ENCODE assay signal across 8 mouse cellular contexts in the genomic region with DNA sequence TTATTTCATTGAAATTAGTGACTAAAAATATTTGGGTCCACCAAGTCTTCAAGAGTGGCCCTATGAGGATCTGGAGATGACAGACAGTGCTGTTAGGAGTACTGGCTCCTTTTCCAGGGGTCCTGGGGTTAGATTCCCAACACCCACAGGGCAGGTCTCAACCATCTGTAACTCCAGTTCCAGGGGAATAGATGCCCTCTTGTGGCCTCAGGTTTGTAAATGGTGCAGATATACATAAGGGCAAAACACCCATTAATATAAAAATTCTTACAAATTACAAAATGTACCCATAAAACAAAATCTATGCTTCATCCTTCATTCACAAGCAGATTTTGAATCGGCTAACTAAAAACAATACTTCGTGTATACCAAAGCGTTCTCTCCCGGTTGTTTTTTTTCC. TPM values are rescaled to one million over a fixed set of nuclear protein-coding genes. Genes with fewer than 3 reads are reported as not detected.
DNase-seq lines count a peak whose midpoint lies in the region; ATAC-seq and TF ChIP-seq lines count a peak whose summit lies in the region.

No protein-coding gene starts in this region.

- in situ Hi-C loops in ES-E14 (cut with MboI; ENCODE audit: low sequenced_read_pairs in 2 of 2, unreplicated experiment in 2 of 2) = loop anchor here in 1 of 2 experiments (25.0 kb wide), 1 partner anchor 472 kb away; the partner anchor contains the start of gene Fibin

- peak overlapping the region; percentile 97 for H3K4me3 ChIP-seq in heart, embryonic 15.5 days
- H3K4me3 ChIP-seq in ES-E14 (ENCODE audit: insufficient read depth in 1 of 2, low read depth in 1 of 2, low read length in 2 of 2, poor library complexity in 1 of 2, severe bottlenecking in 1 of 2) = peak overlapping the region; percentile 93 to 96
- H3K4me3 ChIP-seq in forebrain, embryonic 16.5 days (replicated peaks; ENCODE audit: low read length) = peak overlapping the region; percentile 98
- peak overlapping the region; percentile 86 for H3K4me3 ChIP-seq in midbrain, embryonic 10.5 days

- no peak for ATAC-seq in heart, embryonic 15.5 days (replicated peaks; ENCODE audit: insufficient number of reproducible peaks, insufficient read depth, low FRiP score, low read depth)
- ATAC-seq in forebrain, embryonic 16.5 days = no peak

- H3K27me3 ChIP-seq in heart, embryonic 15.5 days = no peaks in the 10 kb centered on the region
- no peaks in the 10 kb centered on the region for H3K27me3 ChIP-seq in forebrain, embryonic 16.5 days (replicated peaks; ENCODE audit: control insufficient read depth, insufficient read depth, low read length)
- H3K27me3 ChIP-seq in midbrain, embryonic 10.5 days (ENCODE audit: low read depth, poor library complexity, severe bottlenecking) = no peaks in the 10 kb centered on the region

- H3K9me3 ChIP-seq in heart, embryonic 15.5 days (replicated peaks) = no peaks in the 10 kb centered on the region
- no peaks in the 10 kb centered on the region for H3K9me3 ChIP-seq in ES-E14 (ENCODE audit: control insufficient read depth, insufficient read depth, low read depth, low read length)
- H3K9me3 ChIP-seq in forebrain, embryonic 16.5 days (ENCODE audit: control insufficient read depth, low read length) = no peaks in the 10 kb centered on the region
- 0 out of 2 replicates have a peak, but pooled peaks cover 5% of the 10 kb centered on the region for H3K9me3 ChIP-seq in midbrain, embryonic 10.5 days (replicated peaks)

- peak overlapping the region; percentile 64 for H3K4me2 ChIP-seq in heart, embryonic 15.5 days
- H3K4me2 ChIP-seq in forebrain, embryonic 16.5 days (ENCODE audit: low read length) = peak overlapping the region; percentile 52

- H3K4me1 ChIP-seq in heart, embryonic 15.5 days (replicated peaks) = peaks cover 18% of the 10 kb centered on the region
- H3K4me1 ChIP-seq in ES-E14 (ENCODE audit: control insufficient read depth in 2 of 2, insufficient read depth in 2 of 2, low read length in 2 of 2, poor library complexity in 1 of 2) = no peaks in the 10 kb centered on the region
- peaks cover 13% of the 10 kb centered on the region for H3K4me1 ChIP-seq in forebrain, embryonic 16.5 days (replicated peaks; ENCODE audit: control insufficient read depth, insufficient read depth, low read length)
- H3K4me1 ChIP-seq in midbrain, embryonic 10.5 days = peaks cover 14% of the 10 kb centered on the region

- WGBS in heart, embryonic 15.5 days = 28% methylated on average over 4 of the region's 4 CpGs
- 37% methylated on average over 4 of the region's 4 CpGs for WGBS in forebrain, embryonic 16.5 days
- 37% methylated on average over 4 of the region's 4 CpGs for WGBS in midbrain, embryonic 10.5 days

- H3K36me3 ChIP-seq in heart, embryonic 15.5 days = peaks cover 10% of the 10 kb centered on the region
- H3K36me3 ChIP-seq in ES-E14 (ENCODE audit: control insufficient read depth, insufficient read depth, low read length, poor library complexity, severe bottlenecking) = peaks cover 2% of the 10 kb centered on the region; the same call in 1 of the 2 replicates
- H3K36me3 ChIP-seq in forebrain, embryonic 16.5 days (ENCODE audit: control insufficient read depth, insufficient read depth) = peaks cover 7% of the 10 kb centered on the region
- H3K36me3 ChIP-seq in midbrain, embryonic 10.5 days = peaks cover 11% of the 10 kb centered on the region

- H3K9ac ChIP-seq in heart, embryonic 15.5 days = peak overlapping the region; percentile 99
- H3K9ac ChIP-seq in ES-E14 (ENCODE audit: insufficient read depth, low read depth, low read length, poor library complexity, severe bottlenecking) = peak overlapping the region; percentile 88; the same call in 1 of the 2 replicates
- H3K9ac ChIP-seq in forebrain, embryonic 16.5 days (replicated peaks; ENCODE audit: low read depth, low read length) = peak overlapping the region; percentile 97

- no peak for DNase-seq in heart, adult 8-10 months (ENCODE audit: low spot score)
- no peak for DNase-seq in ES-E14 (ENCODE audit: low read depth, low spot score)
- no peak for DNase-seq in midbrain, embryonic 10.5 days (ENCODE audit: low spot score)
- DNase-seq in left cerebral cortex, adult 11 months (ENCODE audit: low spot score) = no peak
- DNase-seq in ovary, postnatal 36 days (ENCODE audit: low spot score) = no peak
- DNase-seq in layer of hippocampus, adult 18-20 months (ENCODE audit: low spot score in 2 of 2) = no peak

- H3K27ac ChIP-seq in heart, embryonic 15.5 days = peak overlapping the region; percentile 92; the same call in 1 of the 2 replicates
- H3K27ac ChIP-seq in ES-E14 (ENCODE audit: insufficient read depth, low read depth, low read length, poor library complexity, severe bottlenecking) = no peak overlapping the region
- no peak overlapping the region for H3K27ac ChIP-seq in forebrain, embryonic 16.5 days (ENCODE audit: low read length)
- H3K27ac ChIP-seq in midbrain, embryonic 10.5 days (replicated peaks) = peak overlapping the region; percentile 97

TF ChIP-seq in ES-E14, 5 proteins besides CTCF, POLR2A, EP300 and RAD21:
- TF ChIP-seq ZC3H11A (IDR thresholded peaks at IDR 0.05; ENCODE audit: borderline replicate concordance, low read depth, low read length) = no peak
- no peak for TF ChIP-seq MAFK (IDR thresholded peaks at IDR 0.05; ENCODE audit: insufficient read depth, low read depth, low read length)
- TF ChIP-seq HCFC1 (IDR thresholded peaks at IDR 0.05; ENCODE audit: borderline replicate concordance, insufficient read depth, low read length) = no peak
- TF ChIP-seq ZNF384 (IDR thresholded peaks at IDR 0.05; ENCODE audit: low read depth, low read length) = no peak
- TF ChIP-seq CHD2 (IDR thresholded peaks at IDR 0.05; ENCODE audit: low read depth, low read length) = no peak

RNA-seq across cellular contexts. Expression of gene Lin7c, which starts 0.6 kb away (rescaled TPM):
- polyA plus RNA-seq in heart, embryonic 15.5 days (2015; fragmentation: Nextera tagmentation; extraction: Ambion mirVana) = 37.3 and 37.7 TPM in 2 replicates
- 10 to 100 TPM; 41.5 to 45.6 (median 43.7) TPM for total RNA-seq in heart, adult 8-10 months (2022)
- 64.7 and 71.8 TPM in 2 replicates for total RNA-seq in ES-E14 (2012; rRNA removed)
- polyA plus RNA-seq in forebrain, embryonic 16.5 days (2015; fragmentation: Nextera tagmentation; extraction: Ambion mirVana) = 207 and 223 TPM in 2 replicates
- 101 and 121 TPM in 2 replicates for polyA plus RNA-seq in midbrain, embryonic 10.5 days (2016; fragmentation: Nextera tagmentation; extraction: Ambion mirVana)
- 100 to 1,000 TPM; 115 to 121 TPM for total RNA-seq in layer of hippocampus, adult 18-20 months (2021)

RNA-seq across cellular contexts. Expression of gene Lgr4, which starts 27.4 kb away (rescaled TPM):
- polyA plus RNA-seq in heart, embryonic 15.5 days (2015; fragmentation: Nextera tagmentation; extraction: Ambion mirVana) = 10.7 and 11.3 TPM in 2 replicates
- total RNA-seq in heart, adult 8-10 months (2022) = 10 to 100 TPM; 21.8 to 23.5 (median 22.8) TPM
- 68.9 and 108 TPM in 2 replicates for total RNA-seq in ES-E14 (2012; rRNA removed)
- polyA plus RNA-seq in forebrain, embryonic 16.5 days (2015; fragmentation: Nextera tagmentation; extraction: Ambion mirVana) = 2.7 and 3.6 TPM in 2 replicates
- 12.7 and 14.3 TPM in 2 replicates for polyA plus RNA-seq in midbrain, embryonic 10.5 days (2016; fragmentation: Nextera tagmentation; extraction: Ambion mirVana)
- 10 to 100 TPM; 27.9 to 31.8 TPM for total RNA-seq in layer of hippocampus, adult 18-20 months (2021)

Comparison
In these comparisons a context has a peak if more than half of its experiments do, and no peak if none do; other contexts are left out.
1. H3K27ac ChIP-seq: peak in heart, embryonic 15.5 days (single experiment) and midbrain, embryonic 10.5 days (single experiment); none in ES-E14 (single experiment) and forebrain, embryonic 16.5 days (single experiment).
2. Peak in every context shown above with its lines, with median percentiles within 50 percentile points of each other: H3K4me3 ChIP-seq and H3K9ac ChIP-seq.